Mouse (Mus musculus): ENCODE measurements around the gene Inpp1.
A peak's percentile ranks its signal among the peaks of the same experiment; 100 is the strongest.

- peak; percentile 77 for TF ChIP-seq CTCF (conservative IDR thresholded peaks at IDR 0.05; ENCODE audit: insufficient read depth, insufficient read length, low read depth, low read length)
- no peak for TF ChIP-seq POLR2A (IDR thresholded peaks at IDR 0.05; ENCODE audit: low read depth, low read length)
Observed at GRCm38 (mm10) chr1:52816910-52817812, at the start of gene Inpp1.
